Mouse (Mus musculus): ENCODE results near the gene Pou2f2.

Gene Pou2f2

GRCm38 (mm10) chr7:25206094-25206830, 26.7 kb upstream of the Pou2f2 start:
- CTCF ChIA-PET: interaction anchor here in 1 of 4 experiments (0.8 to 2.0 kb wide), 2 partner anchors 19 to 111 kb away, joined by 3 to 6 read pairs; partner anchors contain the start of gene Megf8
- POLR2A ChIA-PET: interaction anchor here in 3 of 4 experiments (0.5 to 1.6 kb wide), 13 partner anchors 8 to 620 kb away, joined by 3 to 9 read pairs (median 3); partner anchors contain the start of genes Zfp526 (in 2 of the 3), Dedd2 (in 1 of the 3) and Gsk3a (in 1 of the 3)

- CTCF ChIA-PET: interaction anchor here in 1 of 4 experiments (0.8 to 2.0 kb wide), 2 partner anchors 18 to 112 kb away, joined by 3 to 6 read pairs; partner anchors contain the start of gene Megf8
Observed at GRCm38 (mm10) chr7:25205355-25206093, 26.0 kb upstream of the Pou2f2 start.

DNA sequence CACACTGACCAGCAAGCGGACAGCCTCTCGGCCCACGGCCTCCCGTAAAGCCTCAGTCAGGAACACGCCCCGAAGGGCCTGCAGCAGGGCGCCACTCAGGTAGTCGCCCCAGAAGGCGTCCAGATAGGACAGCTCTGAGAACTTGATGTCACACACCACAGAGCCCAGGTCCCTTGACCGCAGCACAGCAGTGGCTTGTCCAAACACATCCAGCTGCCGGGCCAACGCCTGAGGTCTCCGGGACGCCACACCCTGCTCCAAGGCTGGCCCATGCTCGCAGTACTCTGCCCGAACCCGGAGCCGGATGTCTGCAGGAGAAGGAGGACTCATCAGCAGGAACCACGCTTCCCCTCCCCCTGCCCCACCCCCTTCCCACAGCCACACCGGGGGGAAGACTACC, 24.1 kb upstream of the Pou2f2 start:
- ChIA-PET POLR2A (interaction anchor here in 3 of 4 experiments (0.6 to 2.6 kb wide), 14 partner anchors 9 to 174 kb away, joined by 3 to 11 read pairs (median 4); partner anchors contain the start of gene Zfp526 (in 2 of the 3)), CTCF (interaction anchor here in 1 of 4 experiments (0.6 to 2.1 kb wide), 3 partner anchors 16 to 127 kb away, joined by 4 to 6 read pairs (median 6); no protein-coding TSS in a partner anchor)

More at GRCm38 (mm10) chr7:25205355-25206093, 26.0 kb upstream of the Pou2f2 start:
- POLR2A ChIA-PET: interaction anchor here in 3 of 4 experiments (0.7 to 1.6 kb wide), 8 partner anchors 9 to 59 kb away, joined by 3 to 6 read pairs (median 3); partner anchors contain the start of genes Zfp526 (in 2 of the 3) and Dedd2 (in 1 of the 3)

- ChIA-PET CTCF (interaction anchor here in 2 of 4 experiments (0.9 to 1.7 kb wide), 2 partner anchors 10 to 41 kb away, joined by 3 to 5 read pairs; no protein-coding TSS in a partner anchor), POLR2A (interaction anchor here in 2 of 4 experiments (0.9 to 2.1 kb wide), 4 partner anchors 10 to 24 kb away, joined by 3 to 9 read pairs (median 4); partner anchors contain the start of genes Dedd2 (in 1 of the 2) and Zfp526 (in 1 of the 2))
Observed at GRCm38 (mm10) chr7:25197384-25198018, 18.0 kb upstream of the Pou2f2 start.

- ChIA-PET POLR2A (interaction anchor here in 2 of 4 experiments (1.0 to 2.1 kb wide), 4 partner anchors 8 to 82 kb away, joined by 3 to 9 read pairs (median 5); no protein-coding TSS in a partner anchor), CTCF (interaction anchor here in 2 of 4 experiments (0.8 to 1.7 kb wide), 2 partner anchors 8 to 9 kb away, joined by 3 to 5 read pairs; no protein-coding TSS in a partner anchor)
Observed at GRCm38 (mm10) chr7:25196107-25196506, 16.6 kb upstream of the Pou2f2 start.

GRCm38 (mm10) chr7:25195148-25195547, 15.6 kb upstream of the Pou2f2 start:
- CTCF ChIA-PET: interaction anchor here in 2 of 4 experiments (1.0 to 1.2 kb wide), 2 partner anchors 89 to 182 kb away, joined by 3 read pairs; no protein-coding TSS in a partner anchor
- POLR2A ChIA-PET: interaction anchor here in 3 of 4 experiments (1.0 to 1.7 kb wide), 5 partner anchors 12 to 103 kb away, joined by 3 to 4 read pairs (median 3); partner anchors contain the start of genes Dedd2 (in 1 of the 3), Pafah1b3 (in 1 of the 3) and Zfp526 (in 1 of the 3)

DNA sequence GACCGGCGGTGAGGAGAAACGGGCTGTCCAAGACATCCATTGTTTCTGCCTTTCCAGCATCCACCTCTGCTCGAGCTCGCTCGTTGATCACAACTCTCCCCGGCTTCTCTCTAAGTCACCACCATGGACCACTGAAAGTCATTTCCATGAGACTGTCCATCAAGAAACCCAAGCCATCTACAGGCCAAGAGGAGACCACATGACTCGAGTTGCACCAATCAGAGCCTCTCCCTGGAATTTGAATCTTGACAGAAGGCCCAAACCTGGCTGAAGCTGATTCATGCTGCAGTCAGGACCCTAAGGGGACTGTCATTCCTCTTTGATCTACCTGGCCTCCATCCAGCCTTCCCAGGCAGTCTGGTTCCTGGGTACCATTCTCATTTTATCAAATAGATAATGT, 12.6 kb upstream of the Pou2f2 start:
- ChIA-PET CTCF (interaction anchor here in 3 of 4 experiments (0.6 to 1.7 kb wide), 6 partner anchors 13 to 124 kb away, joined by 3 to 6 read pairs (median 4); partner anchors contain the start of genes Megf8 (in 1 of the 3), Pou2f2 (in 1 of the 3) and Zfp526 (in 1 of the 3)), POLR2A (interaction anchor here in 3 of 4 experiments (0.6 to 4.2 kb wide), 21 partner anchors 13 to 220 kb away, joined by 3 to 25 read pairs (median 4); partner anchors contain the start of genes Zfp526 (in 2 of the 3), Cic (in 1 of the 3), Gsk3a (in 1 of the 3) and Pafah1b3 (in 1 of the 3))

GRCm38 (mm10) chr7:25190806-25191205, 11.3 kb upstream of the Pou2f2 start:
- ChIA-PET POLR2A (interaction anchor here (0.6 to 4.2 kb wide), 10 partner anchors 12 to 717 kb away, joined by 3 to 25 read pairs (median 5); partner anchors contain the start of genes Zfp526 (in 2 of the 4) and Pou2f2 (in 1 of the 4)), CTCF (interaction anchor here in 3 of 4 experiments (0.5 to 1.7 kb wide), 4 partner anchors 11 to 126 kb away, joined by 3 to 6 read pairs (median 4); partner anchors contain the start of gene Megf8 (in 1 of the 3))

GRCm38 (mm10) chr7:25187662-25188650, 8.4 kb upstream of the Pou2f2 start:
- CTCF ChIA-PET: interaction anchor here (0.5 to 3.1 kb wide), 101 partner anchors 8 to 557 kb away, joined by 3 to 39 read pairs (median 5); partner anchors contain the start of genes Pou2f2 (in 4 of the 4), Cic (in 2 of the 4), Dedd2 (in 1 of the 4) and Gsk3a (in 1 of the 4)
- POLR2A ChIA-PET: interaction anchor here (0.5 to 2.8 kb wide), 65 partner anchors 8 to 704 kb away, joined by 3 to 31 read pairs (median 4); partner anchors contain the start of genes Dedd2 (in 3 of the 4), Pafah1b3 (in 3 of the 4), Cic (in 2 of the 4) and Gsk3a (in 2 of the 4)

DNA sequence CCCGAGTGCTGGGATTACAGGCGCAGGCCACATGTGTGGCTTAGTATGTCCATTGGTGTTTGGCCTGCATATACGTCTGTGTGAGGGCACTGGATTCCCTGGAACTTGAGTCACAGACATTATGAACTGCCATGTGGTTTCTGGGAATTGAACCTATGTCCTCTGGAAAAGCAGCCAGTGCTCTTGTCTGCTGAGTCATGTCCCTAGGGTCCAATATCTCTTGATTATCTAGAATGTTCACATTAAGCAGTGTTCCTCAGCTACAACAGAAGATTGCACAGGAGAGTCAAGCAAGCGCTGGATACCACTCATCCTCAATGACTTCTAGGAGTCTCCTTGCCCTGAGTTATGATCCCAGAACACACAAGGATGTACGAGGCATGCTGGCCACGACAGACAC, 4.6 kb upstream of the Pou2f2 start:
- ChIA-PET POLR2A (no interaction called here), CTCF (interaction anchor here in 2 of 4 experiments (0.6 to 1.0 kb wide), 2 partner anchors 33 to 315 kb away, joined by 3 to 6 read pairs; no protein-coding TSS in a partner anchor)

GRCm38 (mm10) chr7:25181814-25182213, 2.3 kb upstream of the Pou2f2 start:
- ChIA-PET CTCF (no interaction called here), POLR2A (no interaction called here)

- CTCF ChIA-PET: no interaction called here
Observed at GRCm38 (mm10) chr7:25181331-25181790, 1.8 kb upstream of the Pou2f2 start.

DNA sequence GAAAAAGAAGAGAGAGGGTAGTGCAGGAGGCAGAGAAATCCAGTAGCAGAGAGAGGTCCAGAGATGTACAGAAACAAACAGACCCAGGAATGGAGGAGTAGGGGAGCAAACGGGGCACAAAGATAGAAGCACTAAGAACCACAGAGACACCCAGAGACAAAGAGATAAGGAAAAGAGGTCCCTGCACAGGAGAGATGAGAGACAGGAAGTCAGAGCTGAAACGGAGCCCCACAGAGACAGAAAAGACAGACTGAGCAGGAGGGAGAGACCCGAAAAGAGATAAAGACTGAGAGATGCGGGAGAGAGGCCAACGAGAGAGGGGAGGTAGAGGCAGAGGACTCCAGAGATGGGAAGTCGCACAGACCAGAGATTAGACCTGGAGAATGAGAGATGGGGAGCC, 986 bp upstream of the Pou2f2 start:
- ChIA-PET CTCF (no interaction called here), POLR2A (no interaction called here)

More at GRCm38 (mm10) chr7:25181331-25181790, 1.8 kb upstream of the Pou2f2 start:
- POLR2A ChIA-PET: no interaction called here

DNA sequence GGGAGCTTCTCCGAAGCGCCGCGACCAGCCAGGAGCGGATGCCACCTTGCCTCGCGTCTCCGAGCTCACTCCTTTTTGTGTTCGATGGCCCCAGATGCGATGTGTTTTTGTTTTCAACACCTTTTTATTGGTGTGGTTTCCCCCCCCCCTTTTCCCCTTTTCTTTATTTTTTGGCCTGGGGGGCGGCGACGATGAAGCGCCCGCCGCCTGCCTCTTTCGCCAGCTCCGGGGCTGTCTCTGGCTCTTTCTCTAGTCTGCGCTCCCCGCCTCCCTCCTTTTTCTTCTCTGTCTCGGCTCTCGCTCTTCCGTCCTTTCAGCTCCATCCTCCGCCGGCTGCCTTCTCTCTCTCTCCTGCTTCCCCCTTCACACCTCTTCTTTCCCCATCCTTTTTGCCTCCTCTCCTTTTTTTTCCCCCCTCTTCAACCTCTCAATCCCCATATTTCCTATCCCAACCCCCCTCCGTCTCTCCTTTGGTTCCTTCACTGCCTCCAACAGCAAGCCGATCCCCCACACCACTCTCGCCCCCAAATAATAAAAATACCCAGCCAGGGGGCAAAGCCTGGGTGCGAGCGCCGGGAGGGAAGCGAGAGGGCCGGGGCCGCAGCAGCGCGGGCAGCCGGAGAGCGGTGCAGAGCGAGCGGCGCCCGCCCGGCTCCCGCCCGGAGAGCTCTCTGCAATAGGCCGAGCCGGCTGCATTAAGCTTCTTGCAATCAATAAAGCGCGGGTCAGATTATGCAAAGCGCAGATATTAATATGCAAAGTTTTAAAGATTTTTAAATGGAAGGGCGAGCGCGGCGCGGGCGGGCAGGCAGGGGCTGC, 530 bp downstream of the Pou2f2 start:
- POLR2A ChIA-PET: interaction anchor here (0.6 to 2.5 kb wide), 25 partner anchors 9 to 306 kb away, joined by 3 to 31 read pairs (median 3); partner anchors contain the start of genes Zfp526 (in 2 of the 4) and Cic (in 1 of the 4)

DNA sequence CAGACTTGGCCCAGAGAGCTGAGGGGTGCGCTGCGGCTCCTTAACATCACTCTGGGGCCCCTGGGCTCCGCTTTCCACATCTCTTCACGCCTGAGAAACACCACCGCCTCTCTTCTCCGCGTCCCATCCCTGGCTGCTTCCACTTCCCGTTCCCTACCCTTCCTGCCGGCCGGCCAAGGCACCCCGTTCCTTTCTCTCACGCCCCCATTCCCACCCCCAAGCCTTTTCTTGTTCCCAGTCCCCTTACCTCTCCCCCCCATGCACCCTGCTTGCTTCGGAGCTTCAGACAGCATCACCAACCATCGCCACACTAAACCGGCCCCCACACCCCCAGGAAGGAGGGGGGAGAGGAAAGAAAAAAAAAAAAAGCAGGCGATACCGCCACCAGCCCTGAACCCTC, 1.2 kb downstream of the Pou2f2 start:
- ChIA-PET POLR2A (interaction anchor here (0.6 to 2.5 kb wide), 15 partner anchors 8 to 540 kb away, joined by 3 to 31 read pairs (median 3); partner anchors contain the start of gene Cic (in 1 of the 4)), CTCF (interaction anchor here (0.5 to 2.7 kb wide), 21 partner anchors 9 to 891 kb away, joined by 3 to 28 read pairs (median 4); no protein-coding TSS in a partner anchor)

More for the DNA sequence above, 530 bp downstream of the Pou2f2 start:
- CTCF ChIA-PET: interaction anchor here (0.5 to 2.7 kb wide), 37 partner anchors 8 to 328 kb away, joined by 3 to 28 read pairs (median 4); partner anchors contain the start of gene Pafah1b3 (in 1 of the 4)
